Mouse (Mus musculus) forebrain, embryonic 11.5 days (tissue): ENCODE results near the gene Tmem239. TPM values are rescaled to one million over a fixed set of nuclear protein-coding genes. Genes with fewer than 3 reads are reported as not detected.

Source experiments
- ATAC-seq: fragments of 200-750 bp; cut with Nextera tagmentation; replicated peaks from 2 replicates; pipeline ENCODE4 v1.8.0; 2017; ENCODE audit warnings: moderate TSS enrichment; ENCODE audit not compliant: low FRiP score
- DNase-seq: peaks from one replicate; pipeline ENCODE4 v3.0.0-alpha.2; 2017; ENCODE audit warnings: low spot score
- H3K27ac ChIP-seq: fragments of 300-500 bp; sonication (generic); 2 replicates; pipeline ENCODE4 v1.5.1; 2014; ENCODE audit warnings: low read depth, low read length
- H3K27me3 ChIP-seq: fragments of 300-500 bp; sonication (generic); 2 replicates; pipeline ENCODE4 v1.6.1; 2014; ENCODE audit warnings: mild to moderate bottlenecking, low read length, mixed read lengths; ENCODE audit not compliant: control insufficient read depth, insufficient read depth
- H3K36me3 ChIP-seq: fragments of 300-500 bp; sonication (generic); 2 replicates; pipeline ENCODE4 v1.6.1; 2014; ENCODE audit warnings: mild to moderate bottlenecking, low read length, moderate library complexity, mixed read lengths; ENCODE audit not compliant: control insufficient read depth, insufficient read depth
- H3K4me1 ChIP-seq: fragments of 300-500 bp; sonication (generic); replicated peaks from 2 replicates; pipeline ENCODE4 v1.6.1; 2014; ENCODE audit warnings: low read length, mixed read lengths; ENCODE audit not compliant: control insufficient read depth, insufficient read depth
- H3K4me2 ChIP-seq: fragments of 300-500 bp; sonication (generic); 2 replicates; pipeline ENCODE4 v1.6.1; 2014; ENCODE audit warnings: low read depth, mild to moderate bottlenecking, low read length, moderate library complexity, mixed read lengths; ENCODE audit not compliant: severe bottlenecking
- H3K4me3 ChIP-seq: fragments of 300-500 bp; sonication (generic); 2 replicates; pipeline ENCODE4 v1.5.1; 2014; ENCODE audit warnings: low read depth, low read length
- H3K9ac ChIP-seq: fragments of 300-500 bp; sonication (generic); 2 replicates; pipeline ENCODE4 v1.6.1; 2014; ENCODE audit warnings: low read length
- H3K9me3 ChIP-seq: fragments of 300-500 bp; sonication (generic); 2 replicates; pipeline ENCODE4 v1.6.1; 2016; ENCODE audit warnings: low read length, mixed read lengths; ENCODE audit not compliant: control insufficient read depth
- WGBS: fragments of 180-500 bp; shearing (Covaris S2); extraction: QIAGEN DNeasy Blood & Tissue Kit; methylation state at CpG from one replicate; pipeline ENCODE4 v1.1.7; 2014; 5-methylcytosine and 5-hydroxymethylcytosine counted together
- polyA plus RNA-seq: library from polyadenylated mRNA; unstranded; fragments of >200 nt; fragmentation: Nextera tagmentation; extraction: Ambion mirVana; gene quantifications from 2 replicates; pipeline ENCODE4 v1.2.1, GENCODE M21; 2014

Gene Tmem239
- polyA plus RNA-seq, 1 experiment from 2014 or later = not detected

DNA sequence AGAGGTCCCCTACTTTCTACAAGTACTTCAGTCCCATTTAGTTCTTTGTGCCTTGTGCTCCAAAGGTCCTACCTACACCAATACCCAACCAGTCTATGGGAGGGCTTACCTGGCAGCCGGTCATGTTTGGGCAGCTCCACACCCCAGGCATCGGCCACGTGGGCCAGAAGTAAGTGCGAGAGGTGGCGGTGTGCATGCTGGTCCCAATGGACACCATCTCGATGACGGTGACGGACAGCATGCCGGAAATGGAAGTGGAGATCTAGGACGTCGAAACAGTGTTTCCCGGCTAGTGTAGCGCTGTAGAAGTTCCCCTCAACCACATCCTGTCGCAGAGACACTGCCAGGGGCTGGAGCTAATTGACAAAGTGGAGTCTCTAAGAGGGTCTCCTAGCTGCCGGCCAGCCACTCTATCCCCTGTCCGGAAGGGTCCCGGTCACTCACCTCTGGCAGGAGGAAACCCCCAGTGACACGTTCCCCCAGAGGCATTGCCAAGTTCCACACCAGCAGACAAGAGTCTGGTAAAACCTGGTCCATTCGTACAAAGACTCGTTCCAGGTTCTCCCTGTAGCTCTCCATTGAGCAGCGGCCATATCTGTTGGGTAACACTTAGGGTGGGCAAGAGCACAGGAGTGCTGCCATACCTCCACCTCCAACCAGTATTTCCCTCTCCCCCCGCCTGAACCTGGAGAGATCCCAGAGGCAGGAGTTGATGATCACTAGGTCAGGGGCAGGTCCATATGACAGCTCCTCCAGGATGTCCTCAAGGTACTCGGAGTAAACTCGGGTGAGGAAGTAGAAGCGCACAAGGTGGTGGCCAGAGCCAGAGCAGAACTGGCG, 15.7 kb downstream of the Tmem239 start:
- no peaks in the 10 kb centered on the region for H3K9me3 ChIP-seq
- no peak overlapping the region for H3K4me2 ChIP-seq
- H3K9ac ChIP-seq = no peak overlapping the region
- no peaks in the 10 kb centered on the region for H3K27me3 ChIP-seq
- H3K36me3 ChIP-seq = no peaks in the 10 kb centered on the region; the same call in 1 of the 2 replicates
- H3K27ac ChIP-seq = no peak overlapping the region
- 95% methylated on average over 26 of the region's 26 CpGs for WGBS
- DNase-seq (no peak), ATAC-seq (no peak)
- H3K4me1 ChIP-seq = no peaks in the 10 kb centered on the region; the same call in 1 of the 2 replicates
- no peak overlapping the region for H3K4me3 ChIP-seq

- Histone ChIP-seq H3K27me3 (no peaks in the 10 kb centered on the region), H3K4me3 (peak overlapping the region; percentile 55), H3K36me3 (no peaks in the 10 kb centered on the region; the same call in 1 of the 2 replicates), H3K4me2 (peak overlapping the region; percentile 76), H3K27ac (peak overlapping the region; percentile 54; the same call in 1 of the 2 replicates), H3K9me3 (no peaks in the 10 kb centered on the region), H3K9ac (peak overlapping the region; percentile 80), H3K4me1 (no peaks in the 10 kb centered on the region; the same call in 1 of the 2 replicates)
- WGBS = 17% methylated on average over 49 of the region's 49 CpGs
- DNase-seq (peak; percentile 88), ATAC-seq (peak; percentile 77)
Observed at GRCm38 (mm10) chr2:130423397-130424125, 17.3 kb downstream of the Tmem239 start.

DNA sequence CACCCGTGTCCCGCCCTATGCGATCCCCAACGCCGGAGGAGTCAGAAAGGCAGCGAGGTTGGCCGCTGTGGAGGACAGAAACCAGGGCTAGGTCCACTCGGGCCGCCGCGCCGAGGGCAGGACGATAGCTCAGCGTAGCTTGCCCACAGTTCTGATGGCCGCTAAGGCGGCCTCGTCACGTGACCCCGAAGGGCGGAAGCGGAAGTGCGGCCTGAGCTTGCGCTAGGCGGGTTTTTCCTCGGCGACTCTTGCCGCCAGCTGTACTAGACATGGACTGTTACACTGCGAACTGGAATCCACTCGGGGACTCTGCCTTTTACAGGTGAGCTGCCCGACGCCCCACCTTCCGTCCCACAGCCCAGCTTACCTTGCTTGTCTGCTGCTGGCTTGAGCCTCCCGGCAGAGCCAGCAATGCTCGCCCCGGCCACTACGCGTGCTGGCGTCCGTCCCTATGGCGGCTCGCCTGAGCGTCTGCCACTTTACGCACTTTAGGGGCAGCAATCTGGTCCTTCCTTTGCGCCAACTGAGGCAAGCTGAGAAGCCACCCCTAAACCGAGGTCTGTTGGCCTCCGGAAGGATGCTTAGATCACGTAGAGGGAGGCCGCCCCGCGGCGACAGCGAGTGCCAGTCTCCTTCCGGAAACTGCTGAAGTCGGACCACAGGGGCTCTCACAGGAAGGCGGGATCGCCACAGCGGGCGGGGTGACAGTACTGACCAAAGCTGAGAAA, 18.0 kb downstream of the Tmem239 start, which contains the start of the genes Vps16 and Pced1a:
Gene Vps16 (plus strand): TSS at position 214 of the 728 bp plus-strand sequence.
Gene Pced1a (minus strand): TSS at position 576 of the 728 bp plus-strand sequence.
- Histone ChIP-seq H3K4me1 (no peaks in the 10 kb centered on the region; the same call in 1 of the 2 replicates), H3K27me3 (no peaks in the 10 kb centered on the region), H3K4me2 (peak within 1 kb of the TSS; percentile 76), H3K9me3 (no peaks in the 10 kb centered on the region), H3K9ac (peak within 1 kb of the TSS; percentile 80), H3K4me3 (peak within 1 kb of the TSS; percentile 55), H3K27ac (peak within 1 kb of the TSS; percentile 54; the same call in 1 of the 2 replicates), H3K36me3 (no peaks in the 10 kb centered on the region; the same call in 1 of the 2 replicates)
- under 1% methylated on average over 58 of the region's 58 CpGs for WGBS
- peak; percentile 94 for DNase-seq
- ATAC-seq = peak; percentile 92

DNA sequence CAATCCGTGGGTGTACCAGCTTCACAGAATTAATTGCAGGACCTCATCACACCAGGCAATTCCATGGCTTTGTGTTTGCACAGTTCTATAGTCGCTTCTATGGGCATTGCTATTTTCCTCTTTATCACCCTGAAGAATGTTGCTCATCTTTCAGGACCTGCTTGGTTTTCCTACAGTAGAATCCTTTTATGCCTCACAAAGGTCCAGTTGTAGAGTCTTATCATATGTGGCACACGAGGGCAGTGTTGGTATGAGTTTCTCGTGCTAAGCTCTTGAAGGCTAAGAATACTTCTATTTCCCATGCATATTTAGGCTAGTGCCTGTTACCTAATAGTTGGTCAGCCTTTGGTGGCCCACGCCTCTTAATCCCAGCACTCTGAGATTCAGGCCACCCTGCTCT, 18.8 kb downstream of the Tmem239 start:
- Histone ChIP-seq H3K9ac (peak overlapping the region; percentile 80), H3K4me3 (peak overlapping the region; percentile 55), H3K4me2 (peak overlapping the region; percentile 76), H3K9me3 (no peaks in the 10 kb centered on the region), H3K27me3 (no peaks in the 10 kb centered on the region), H3K27ac (no peak overlapping the region), H3K36me3 (no peaks in the 10 kb centered on the region; the same call in 1 of the 2 replicates), H3K4me1 (no peaks in the 10 kb centered on the region; the same call in 1 of the 2 replicates)
- WGBS = 54% methylated on average over 5 of the region's 5 CpGs
- no peak for DNase-seq
- ATAC-seq = no peak

DNA sequence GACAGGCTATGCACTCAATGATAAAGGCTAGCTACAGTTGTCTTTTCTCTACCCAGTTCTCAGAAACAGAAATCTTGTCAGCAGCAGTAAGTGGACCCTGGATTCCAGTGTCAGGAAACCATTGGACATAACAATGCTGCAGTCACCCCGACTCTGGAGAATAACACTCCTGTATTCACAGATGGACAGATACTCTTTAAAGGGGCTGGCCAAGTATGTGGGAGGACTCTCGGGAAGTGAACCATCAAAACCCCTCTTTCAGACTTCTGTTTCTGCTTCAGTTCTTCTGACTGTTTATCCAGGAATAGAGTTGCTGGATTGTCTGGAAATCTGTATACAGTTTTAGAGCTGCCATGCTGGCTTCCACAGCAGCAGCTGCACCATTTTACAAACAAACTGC, 23.6 kb downstream of the Tmem239 start:
- H3K4me2 ChIP-seq = no peak overlapping the region
- ATAC-seq (no peak), DNase-seq (no peak)
- no peaks in the 10 kb centered on the region for H3K36me3 ChIP-seq
- H3K9me3 ChIP-seq = no peaks in the 10 kb centered on the region
- no peak overlapping the region for H3K9ac ChIP-seq
- no peak overlapping the region for H3K4me3 ChIP-seq
- no peaks in the 10 kb centered on the region; the same call in 1 of the 2 replicates for H3K4me1 ChIP-seq
- WGBS = 67% methylated on average over 2 of the region's 2 CpGs
- no peaks in the 10 kb centered on the region for H3K27me3 ChIP-seq
- no peak overlapping the region for H3K27ac ChIP-seq

- WGBS = 86% methylated on average over 3 of the region's 3 CpGs
- H3K36me3 ChIP-seq = no peaks in the 10 kb centered on the region
- no peaks in the 10 kb centered on the region for H3K9me3 ChIP-seq
- H3K27me3 ChIP-seq = no peaks in the 10 kb centered on the region
- H3K4me2 ChIP-seq = no peak overlapping the region
- no peaks in the 10 kb centered on the region for H3K4me1 ChIP-seq
- no peak overlapping the region for H3K27ac ChIP-seq
- H3K9ac ChIP-seq = no peak overlapping the region
- ATAC-seq (no peak), DNase-seq (no peak)
- H3K4me3 ChIP-seq = no peak overlapping the region
Observed at GRCm38 (mm10) chr2:130430484-130430883, 24.2 kb downstream of the Tmem239 start.

GRCm38 (mm10) chr2:130432157-130432556, 25.9 kb downstream of the Tmem239 start:
- ATAC-seq = no peak
- 88% methylated on average over 3 of the region's 3 CpGs for WGBS
- Histone ChIP-seq H3K27ac (no peak overlapping the region), H3K4me3 (no peak overlapping the region), H3K27me3 (no peaks in the 10 kb centered on the region), H3K36me3 (no peaks in the 10 kb centered on the region), H3K4me2 (no peak overlapping the region), H3K9ac (no peak overlapping the region), H3K4me1 (no peaks in the 10 kb centered on the region), H3K9me3 (no peaks in the 10 kb centered on the region)
- DNase-seq = no peak

DNA sequence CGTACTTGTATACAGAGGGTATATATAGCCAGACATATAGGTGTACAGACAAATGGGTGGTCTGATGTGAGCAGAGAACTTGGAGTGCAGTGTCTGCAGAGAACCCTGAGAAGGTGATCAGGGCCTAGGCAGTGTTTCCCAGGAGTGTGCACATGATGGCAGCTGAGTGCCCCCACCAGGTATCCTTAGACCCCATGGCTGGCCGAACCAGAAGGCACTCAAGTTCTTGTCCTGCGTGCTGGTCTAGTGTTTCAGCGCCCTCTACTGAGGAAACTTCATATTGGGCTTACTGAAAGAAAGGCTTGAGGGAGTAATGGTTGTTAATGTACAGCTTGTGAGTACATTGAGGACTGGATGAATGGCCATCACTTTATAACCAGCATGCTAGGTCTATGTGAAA, 26.9 kb downstream of the Tmem239 start:
- Histone ChIP-seq H3K4me1 (no peaks in the 10 kb centered on the region), H3K4me3 (no peak overlapping the region), H3K9me3 (no peaks in the 10 kb centered on the region), H3K27ac (no peak overlapping the region), H3K36me3 (no peaks in the 10 kb centered on the region), H3K9ac (no peak overlapping the region), H3K27me3 (no peaks in the 10 kb centered on the region), H3K4me2 (no peak overlapping the region)
- 28% methylated on average over 4 of the region's 4 CpGs for WGBS
- ATAC-seq = no peak
- DNase-seq = peak; percentile 58
